Mouse (Mus musculus): ENCODE measurements at regions not wholly inside any gene's neighbourhood (a gene's known extent, or its start where the extent isn't known, plus 50 kb on each side); places are given as distances from the start of the nearest gene placed in this dataset.

- no peak for DNase-seq
Observed at GRCm38 (mm10) chr15:62064399-62064798, 1141.6 kb upstream of the A1bg start.

GRCm38 (mm10) chr15:62057449-62057848 lies 1134.6 kb upstream of the A1bg start:
- no peak for DNase-seq

- DNase-seq: no peak
Observed at GRCm38 (mm10) chr15:62056889-62057288, 1134.1 kb upstream of the A1bg start.

- DNase-seq: no peak
Observed at GRCm38 (mm10) chr15:62056401-62056800, 1133.6 kb upstream of the A1bg start.

GRCm38 (mm10) chr15:62055011-62055410 lies 1132.2 kb upstream of the A1bg start:
- DNase-seq: no peak

GRCm38 (mm10) chr15:62053420-62054239 lies 1130.8 kb upstream of the A1bg start:
- no peak for DNase-seq

GRCm38 (mm10) chr15:62049416-62049815 lies 1126.6 kb upstream of the A1bg start:
- DNase-seq: no peak

- DNase-seq: no peak
Observed at GRCm38 (mm10) chr15:62048981-62049380, 1126.2 kb upstream of the A1bg start.

- DNase-seq: no peak
Observed at GRCm38 (mm10) chr15:62046276-62046675, 1123.5 kb upstream of the A1bg start.

GRCm38 (mm10) chr15:62044654-62045335 lies 1122.0 kb upstream of the A1bg start:
- DNase-seq: no peak

GRCm38 (mm10) chr15:62043617-62044392 lies 1121.0 kb upstream of the A1bg start:
- DNase-seq: peak; percentile 35 to 44

GRCm38 (mm10) chr15:62042924-62043504 lies 1120.2 kb upstream of the A1bg start:
- DNase-seq: no peak

Data from cerebellum, adult 18-20 months (tissue).